Mouse (Mus musculus) C2C12 (cell line): Measurements from ENCODE around the gene Gm10961.

Experiments
- CEBPB ChIP-seq: IDR thresholded peaks from one replicate; pipeline ENCODE4 v1.6.1; 2011; ENCODE audit warnings: low read depth, mild to moderate bottlenecking, control low read depth, moderate library complexity
- CTCF ChIP-seq: IDR thresholded peaks from one replicate; pipeline ENCODE4 v1.5.1; 2011; ENCODE audit not compliant: control insufficient read depth, insufficient read depth, insufficient read length
- FOSL1 ChIP-seq: IDR thresholded peaks from one replicate; pipeline ENCODE4 v1.8.0; 2011; ENCODE audit warnings: mild to moderate bottlenecking, low read length; ENCODE audit not compliant: poor library complexity, insufficient read depth, severe bottlenecking
- MAX ChIP-seq: IDR thresholded peaks from one replicate; pipeline ENCODE4 v1.6.1; 2011; ENCODE audit warnings: mild to moderate bottlenecking, control low read depth
- MYOG ChIP-seq: IDR thresholded peaks from one replicate; pipeline ENCODE4 v1.6.1; 2011; ENCODE audit not compliant: control insufficient read depth, insufficient read length; ENCODE audit errors: extremely low read depth
- USF1 ChIP-seq: IDR thresholded peaks from one replicate; pipeline ENCODE4 v1.6.1; 2011; ENCODE audit warnings: low read depth, mild to moderate bottlenecking, control low read depth, moderate library complexity

- no peak for TF ChIP-seq CTCF
- TF ChIP-seq USF1, result peak; percentile 85
- no peak for TF ChIP-seq CEBPB
- no peak for TF ChIP-seq MYOG
- TF ChIP-seq MAX, result no peak
- no peak for TF ChIP-seq FOSL1
Observed at GRCm38 (mm10) chr3:107656151-107656550, 25.0 kb downstream of the Gm10961 start.
